Mouse (Mus musculus): Measurements from ENCODE around the gene Acp6.

Gene Acp6

GRCm38 (mm10) chr3:97196571-97196970 lies 38.0 kb downstream of the Acp6 start:
- no peak for DNase-seq

GRCm38 (mm10) chr3:97199261-97199660 lies 40.7 kb downstream of the Acp6 start:
- no peak for DNase-seq

- DNase-seq, result peak; percentile 75 to 77
These were observed 43.4 kb downstream of the Acp6 start for GRCm38 (mm10) chr3:97201943-97202342.

- peak; percentile 71 to 76 for DNase-seq
These were observed 45.3 kb downstream of the Acp6 start for GRCm38 (mm10) chr3:97203880-97204279.

GRCm38 (mm10) chr3:97206521-97206920 lies 47.9 kb downstream of the Acp6 start:
- DNase-seq, result peak; percentile 57

GRCm38 (mm10) chr3:97209351-97209750 lies 50.8 kb downstream of the Acp6 start:
- DNase-seq, result no peak

- DNase-seq, result peak; percentile 45 to 52
These were observed 52.6 kb downstream of the Acp6 start for GRCm38 (mm10) chr3:97211177-97211576.

- no peak for DNase-seq
These were observed 55.3 kb downstream of the Acp6 start for GRCm38 (mm10) chr3:97213871-97214270.

- DNase-seq, result no peak
These were observed 55.9 kb downstream of the Acp6 start for GRCm38 (mm10) chr3:97214439-97214838.

GRCm38 (mm10) chr3:97215526-97215925 lies 56.9 kb downstream of the Acp6 start:
- DNase-seq, result no peak

GRCm38 (mm10) chr3:97223261-97223660 lies 64.7 kb downstream of the Acp6 start:
- no peak for DNase-seq

GRCm38 (mm10) chr3:97225231-97225630 lies 66.7 kb downstream of the Acp6 start:
- no peak for DNase-seq

- no peak for DNase-seq
These were observed 68.1 kb downstream of the Acp6 start for GRCm38 (mm10) chr3:97226719-97227118.
